Mouse (Mus musculus) kidney, embryonic 16.5 days (tissue): Measurements from ENCODE around the gene Entpd1. TPM values are rescaled to one million over a fixed set of nuclear protein-coding genes. Genes with fewer than 3 reads are reported as not detected.
A peak's percentile ranks its signal among the peaks of the same experiment; 100 is the strongest.

ENCODE experiments used
- ATAC-seq: fragments of 200-750 bp; cut with Nextera tagmentation; 2 replicates; pipeline ENCODE4 v1.8.0; 2017; ENCODE audit warnings: moderate TSS enrichment; ENCODE audit not compliant: low FRiP score, low TSS enrichment
- H3K27ac ChIP-seq: fragments of 300-500 bp; sonication (generic); 2 replicates; pipeline ENCODE4 v1.5.1; 2014; ENCODE audit warnings: low read length
- H3K27me3 ChIP-seq: fragments of 300-500 bp; sonication (generic); 2 replicates; pipeline ENCODE4 v1.6.1; 2014; ENCODE audit warnings: low read length, control low read depth, mixed read lengths; ENCODE audit not compliant: insufficient read depth
- H3K36me3 ChIP-seq: fragments of 300-500 bp; sonication (generic); 2 replicates; pipeline ENCODE4 v1.6.1; 2014; ENCODE audit warnings: low read length, control low read depth, mixed read lengths; ENCODE audit not compliant: insufficient read depth
- H3K4me1 ChIP-seq: fragments of 300-500 bp; sonication (generic); 2 replicates; pipeline ENCODE4 v1.6.1; 2014; ENCODE audit warnings: low read length, control low read depth, mixed read lengths; ENCODE audit not compliant: insufficient read depth
- H3K4me2 ChIP-seq: fragments of 300-500 bp; sonication (generic); replicated peaks from 2 replicates; pipeline ENCODE4 v1.6.1; 2014; ENCODE audit warnings: low read depth, low read length
- H3K4me3 ChIP-seq: fragments of 300-500 bp; sonication (generic); 2 replicates; pipeline ENCODE4 v1.5.1; 2014; ENCODE audit warnings: mild to moderate bottlenecking, low read length
- H3K9ac ChIP-seq: fragments of 300-500 bp; sonication (generic); replicated peaks from 2 replicates; pipeline ENCODE4 v1.6.1; 2014; ENCODE audit warnings: low read length
- H3K9me3 ChIP-seq: fragments of 300-500 bp; sonication (generic); 2 replicates; pipeline ENCODE4 v1.6.1; 2016; ENCODE audit warnings: low read length, control low read depth
- WGBS: fragments of 180-500 bp; shearing (Covaris S2); extraction: QIAGEN DNeasy Blood & Tissue Kit; methylation state at CpG from one replicate; pipeline ENCODE4 v1.1.7; 2014; 5-methylcytosine and 5-hydroxymethylcytosine counted together
- polyA plus RNA-seq: library from polyadenylated mRNA; unstranded; fragments of >200 nt; fragmentation: Nextera tagmentation; extraction: Ambion mirVana; gene quantifications from 2 replicates; pipeline ENCODE4 v1.2.1, GENCODE M21; 2015

Entpd1 gene
- polyA plus RNA-seq, 1 experiment from 2014 or later = 8.9 TPM

GRCm38 (mm10) chr19:40712889-40713628, 100.9 kb downstream of the Entpd1 start:
- 75% methylated on average over 16 of the region's 16 CpGs for WGBS
- H3K4me1 ChIP-seq = no peaks in the 10 kb centered on the region

GRCm38 (mm10) chr19:40714700-40715099, 102.5 kb downstream of the Entpd1 start:
- Histone ChIP-seq H3K4me1 (no peaks in the 10 kb centered on the region), H3K9me3 (no peaks in the 10 kb centered on the region), H3K9ac (no peak overlapping the region), H3K27me3 (no peaks in the 10 kb centered on the region), H3K4me3 (no peak overlapping the region), H3K36me3 (no peaks in the 10 kb centered on the region), H3K4me2 (no peak overlapping the region), H3K27ac (no peak overlapping the region)
- no peak for ATAC-seq
- WGBS = 53% methylated on average over 5 of the region's 5 CpGs

More at GRCm38 (mm10) chr19:40712889-40713628, 100.9 kb downstream of the Entpd1 start:
- H3K4me3 ChIP-seq = no peak overlapping the region
- no peak overlapping the region for H3K27ac ChIP-seq
- H3K27me3 ChIP-seq = no peaks in the 10 kb centered on the region
- ATAC-seq = no peak
- H3K36me3 ChIP-seq = no peaks in the 10 kb centered on the region
- H3K9ac ChIP-seq = no peak overlapping the region
- H3K9me3 ChIP-seq = no peaks in the 10 kb centered on the region
- no peak overlapping the region for H3K4me2 ChIP-seq

- Histone ChIP-seq H3K27me3 (no peaks in the 10 kb centered on the region), H3K9me3 (no peaks in the 10 kb centered on the region), H3K27ac (no peak overlapping the region), H3K9ac (no peak overlapping the region), H3K4me3 (no peak overlapping the region), H3K4me2 (no peak overlapping the region), H3K4me1 (no peaks in the 10 kb centered on the region), H3K36me3 (no peaks in the 10 kb centered on the region)
- ATAC-seq = no peak
- 85% methylated on average over 6 of the region's 6 CpGs for WGBS
Observed at GRCm38 (mm10) chr19:40716981-40717380, 104.8 kb downstream of the Entpd1 start.

GRCm38 (mm10) chr19:40719439-40720105, 107.4 kb downstream of the Entpd1 start:
- 54% methylated on average over 11 of the region's 11 CpGs for WGBS
- Histone ChIP-seq H3K9me3 (no peaks in the 10 kb centered on the region), H3K4me3 (no peak overlapping the region), H3K4me2 (no peak overlapping the region), H3K9ac (no peak overlapping the region), H3K36me3 (no peaks in the 10 kb centered on the region), H3K27ac (no peak overlapping the region), H3K27me3 (no peaks in the 10 kb centered on the region), H3K4me1 (no peaks in the 10 kb centered on the region)
- no peak for ATAC-seq

- H3K36me3 ChIP-seq = no peaks in the 10 kb centered on the region
- no peak for ATAC-seq
- WGBS = 58% methylated on average over 12 of the region's 12 CpGs
Observed at GRCm38 (mm10) chr19:40720381-40720780, 108.2 kb downstream of the Entpd1 start.

GRCm38 (mm10) chr19:40722137-40723038, 110.2 kb downstream of the Entpd1 start:
- Histone ChIP-seq H3K36me3 (no peaks in the 10 kb centered on the region), H3K4me3 (no peak overlapping the region), H3K9ac (no peak overlapping the region), H3K4me1 (no peaks in the 10 kb centered on the region; the same call in 1 of the 2 replicates), H3K27ac (no peak overlapping the region), H3K27me3 (no peaks in the 10 kb centered on the region), H3K4me2 (no peak overlapping the region), H3K9me3 (no peaks in the 10 kb centered on the region)
- ATAC-seq = peak; percentile 47; the same call in 1 of the 2 replicates
- 52% methylated on average over 11 of the region's 11 CpGs for WGBS

More at GRCm38 (mm10) chr19:40720381-40720780, 108.2 kb downstream of the Entpd1 start:
- Histone ChIP-seq H3K4me3 (no peak overlapping the region), H3K4me2 (no peak overlapping the region), H3K27ac (no peak overlapping the region), H3K4me1 (no peaks in the 10 kb centered on the region), H3K9ac (no peak overlapping the region), H3K9me3 (no peaks in the 10 kb centered on the region), H3K27me3 (no peaks in the 10 kb centered on the region)

- H3K27me3 ChIP-seq = no peaks in the 10 kb centered on the region
- no peak overlapping the region for H3K9ac ChIP-seq
- no peaks in the 10 kb centered on the region for H3K9me3 ChIP-seq
- ATAC-seq = no peak
- no peak overlapping the region for H3K4me3 ChIP-seq
- no peaks in the 10 kb centered on the region for H3K36me3 ChIP-seq
- no peak overlapping the region for H3K27ac ChIP-seq
- H3K4me1 ChIP-seq = no peaks in the 10 kb centered on the region; the same call in 1 of the 2 replicates
- H3K4me2 ChIP-seq = no peak overlapping the region
- 39% methylated on average over 10 of the region's 10 CpGs for WGBS
Observed at GRCm38 (mm10) chr19:40723516-40723915, 111.3 kb downstream of the Entpd1 start.

GRCm38 (mm10) chr19:40726148-40726547, 114.0 kb downstream of the Entpd1 start:
- Histone ChIP-seq H3K9me3 (no peaks in the 10 kb centered on the region), H3K27me3 (no peaks in the 10 kb centered on the region), H3K27ac (no peak overlapping the region; the same call in 1 of the 2 replicates), H3K4me2 (no peak overlapping the region), H3K36me3 (no peaks in the 10 kb centered on the region), H3K4me1 (peaks cover 4% of the 10 kb centered on the region; the same call in 1 of the 2 replicates), H3K9ac (no peak overlapping the region), H3K4me3 (no peak overlapping the region)
- peak; percentile 59 for ATAC-seq
- 41% methylated on average over 4 of the region's 4 CpGs for WGBS

- Histone ChIP-seq H3K4me2 (no peak overlapping the region), H3K27me3 (no peaks in the 10 kb centered on the region), H3K4me3 (no peak overlapping the region), H3K36me3 (no peaks in the 10 kb centered on the region), H3K4me1 (peaks cover 4% of the 10 kb centered on the region; the same call in 1 of the 2 replicates), H3K27ac (no peak overlapping the region), H3K9me3 (no peaks in the 10 kb centered on the region), H3K9ac (no peak overlapping the region)
- 50% methylated on average over 2 of the region's 2 CpGs for WGBS
- no peak for ATAC-seq
Observed at GRCm38 (mm10) chr19:40726614-40727013, 114.4 kb downstream of the Entpd1 start.
